Mouse (Mus musculus) ES-E14 (cell line): ENCODE data around the gene Nprl3.

Experiments
- CHD2 ChIP-seq: IDR thresholded peaks from 2 replicates; pipeline ENCODE4 v1.6.1; 2014; ENCODE audit warnings: mild to moderate bottlenecking, low read depth, low read length, inconsistent platforms
- MAFK ChIP-seq: IDR thresholded peaks from 2 replicates; pipeline ENCODE4 v1.6.1; 2014; ENCODE audit warnings: mild to moderate bottlenecking, low read depth, low read length, inconsistent platforms; ENCODE audit not compliant: insufficient read depth
- ZC3H11A ChIP-seq: IDR thresholded peaks from 2 replicates; pipeline ENCODE4 v1.6.1; 2012; ENCODE audit warnings: low read depth, mild to moderate bottlenecking, inconsistent platforms, low read length, borderline replicate concordance

DNA sequence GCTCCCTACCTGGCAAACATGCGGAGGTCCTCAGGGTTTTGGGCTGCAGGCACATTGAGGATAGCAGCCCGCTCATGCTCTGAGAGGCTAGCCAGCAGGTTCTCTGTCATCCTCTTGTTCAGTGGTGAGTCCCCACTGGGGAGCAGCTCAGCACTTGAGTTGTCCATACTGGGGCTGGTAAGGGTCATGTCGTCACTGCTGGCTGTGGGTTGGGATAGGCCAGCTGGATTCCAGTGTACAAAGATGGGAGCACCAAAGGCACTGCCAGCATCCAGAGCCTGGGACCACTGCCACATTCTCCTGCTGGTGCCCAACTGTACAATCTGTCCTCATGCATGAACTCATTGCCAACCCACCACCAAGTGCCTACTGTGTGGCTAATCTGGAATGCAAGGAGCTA is 33.6 kb downstream of the Nprl3 start:
- TF ChIP-seq ZC3H11A (no peak), MAFK (no peak), CHD2 (no peak)
